Mouse (Mus musculus): Measurements from ENCODE around the gene Gfy. TPM values are rescaled to one million over a fixed set of nuclear protein-coding genes. Genes with fewer than 3 reads are reported as not detected.
"Not testable (repeated sequence)": the region's sequence is repeated elsewhere in the genome, so short reads cannot be mapped to it uniquely, and the experiment has no call there.

Gfy gene
- total RNA-seq, 2 experiments from 2014 or later: not detected

DNA sequence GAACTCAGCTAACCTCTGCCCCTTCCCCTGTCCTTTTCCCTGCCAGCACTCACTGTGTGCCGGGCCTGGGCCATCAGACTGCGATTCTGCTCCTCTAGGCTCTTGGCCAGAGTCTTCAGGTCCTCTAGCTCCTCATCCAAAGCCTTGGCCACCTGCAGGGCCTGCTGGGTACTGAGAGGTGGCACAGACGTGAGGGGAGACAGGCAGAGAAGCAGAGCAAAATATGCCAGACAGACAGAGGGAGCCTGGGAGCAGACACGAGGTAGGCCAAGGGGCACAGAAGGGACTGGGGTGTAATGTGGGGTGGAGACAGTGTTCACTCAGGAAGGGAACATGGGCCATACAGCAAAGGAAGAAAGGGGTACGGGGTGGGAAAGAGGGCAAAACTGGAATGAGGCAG lies 14.0 kb upstream of the Gfy start:
- no peak for DNase-seq

DNA sequence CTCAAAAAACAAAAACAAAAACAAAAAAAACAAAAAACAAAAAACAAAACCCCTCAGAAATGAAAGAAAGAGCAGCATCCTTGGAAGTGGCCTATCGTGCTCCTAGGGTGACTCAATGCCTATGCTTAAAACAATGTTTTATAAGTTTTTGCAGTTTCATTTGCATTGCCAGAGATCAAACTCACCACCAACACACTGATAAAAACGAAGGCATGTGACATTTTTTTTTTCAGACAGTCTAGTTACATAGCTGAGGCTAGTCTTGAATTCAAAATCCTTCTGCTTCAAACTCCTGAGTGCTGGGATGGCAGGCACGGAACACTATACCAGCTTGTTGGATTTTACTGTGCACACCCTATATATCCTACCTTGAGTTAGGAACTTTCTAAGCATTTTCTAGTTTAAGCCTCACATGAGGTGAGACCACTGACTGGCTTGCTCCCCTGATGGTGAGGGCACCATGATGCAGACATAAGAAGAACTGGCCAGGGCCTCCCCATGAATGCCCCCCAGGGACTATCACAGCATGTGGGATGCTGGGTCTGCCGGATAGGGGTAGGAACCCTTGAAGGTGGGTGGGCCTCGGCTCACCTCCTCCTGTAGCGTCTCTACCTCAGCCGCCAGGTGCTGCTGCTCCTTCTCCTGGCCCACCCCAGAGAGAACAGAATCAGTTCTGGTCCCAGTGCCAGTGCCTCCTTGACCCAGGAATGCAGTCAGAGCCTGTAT lies 13.4 kb upstream of the Gfy start:
- no peak for DNase-seq

DNA sequence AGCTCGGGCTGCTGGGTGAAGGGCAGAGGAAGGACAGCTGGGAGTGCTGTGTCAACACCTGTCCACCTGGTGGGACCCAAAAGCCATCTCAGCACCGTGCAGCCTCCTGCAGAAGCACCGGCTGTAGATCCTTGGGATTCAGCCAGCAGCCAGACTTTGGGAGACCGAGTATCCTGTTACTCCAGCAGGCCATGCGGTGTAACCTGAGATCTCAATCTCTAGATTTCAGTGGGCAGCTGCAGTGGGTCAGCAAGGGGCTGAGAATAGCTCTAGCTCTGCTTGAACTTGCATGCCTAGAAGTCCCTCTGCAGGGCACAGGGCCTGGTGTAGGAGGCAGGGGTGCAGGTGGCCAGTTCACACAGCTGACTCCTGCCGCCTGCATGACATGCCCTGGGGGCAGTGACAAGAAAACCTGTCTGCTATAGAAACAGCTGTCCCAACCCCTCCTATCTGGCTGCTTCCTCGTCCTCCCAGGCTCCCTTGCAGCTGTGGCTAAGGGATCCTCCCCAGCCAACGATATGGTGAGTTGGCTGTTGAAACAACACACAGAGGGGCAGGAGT lies 12.5 kb upstream of the Gfy start:
- no peak for DNase-seq

DNA sequence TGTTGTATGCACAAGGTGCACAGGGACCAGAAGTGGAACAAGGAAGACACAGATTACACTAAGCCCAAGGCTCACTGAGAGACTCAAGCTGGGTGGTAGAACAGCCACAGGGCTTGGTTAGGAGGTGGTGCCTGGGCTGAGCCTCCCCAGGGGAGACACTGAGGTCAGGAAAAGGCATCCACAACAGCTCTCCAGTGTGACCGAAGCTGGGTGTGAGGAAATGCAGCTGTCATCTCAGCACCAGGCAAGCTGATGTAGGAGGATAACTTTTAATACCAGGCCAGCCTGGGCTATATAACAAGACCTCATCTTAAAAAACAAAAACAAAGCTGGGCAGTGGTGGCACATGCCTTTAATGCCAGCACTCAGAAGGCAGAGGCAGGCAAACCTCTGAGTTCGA lies 11.8 kb upstream of the Gfy start:
- DNase-seq: no peak

DNA sequence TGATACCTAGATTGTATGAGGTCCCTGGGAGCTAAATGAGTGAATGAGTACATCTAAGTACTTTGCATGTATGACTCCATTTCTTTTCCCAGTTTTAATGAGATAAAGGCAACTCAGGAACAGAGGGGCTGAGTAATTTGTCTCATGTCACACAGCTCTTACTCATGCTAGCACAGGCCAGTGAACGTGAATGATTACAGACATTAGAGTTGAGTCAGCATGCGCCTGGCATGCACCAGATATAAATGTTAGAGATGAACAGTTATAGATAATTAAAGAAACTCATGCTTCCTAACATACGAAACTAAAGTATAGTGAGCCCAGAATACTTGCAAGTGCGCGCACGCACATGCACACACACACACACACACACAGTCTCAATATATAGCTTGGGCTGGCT lies 10.8 kb upstream of the Gfy start:
- DNase-seq: no peak

DNA sequence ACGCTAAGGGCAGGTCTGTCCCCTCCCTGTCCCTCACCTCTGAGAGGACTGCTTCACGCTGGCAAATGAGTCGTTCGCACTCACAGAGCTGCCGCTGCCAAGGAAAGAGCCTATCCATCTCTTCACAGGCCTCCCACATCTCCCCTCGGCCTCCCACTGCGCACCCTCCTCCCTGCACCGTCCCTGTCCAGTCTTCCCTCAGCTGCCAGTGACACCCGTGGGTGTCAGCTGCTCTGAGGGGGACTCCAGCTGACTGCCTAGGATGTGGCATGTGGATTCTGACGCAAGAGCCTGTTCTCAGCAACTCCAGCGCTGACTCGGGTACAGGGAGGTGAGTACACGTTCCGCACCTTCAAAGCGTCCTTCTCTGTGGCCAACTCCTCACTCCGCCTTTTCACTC lies 10.2 kb upstream of the Gfy start:
- no peak for DNase-seq

DNA sequence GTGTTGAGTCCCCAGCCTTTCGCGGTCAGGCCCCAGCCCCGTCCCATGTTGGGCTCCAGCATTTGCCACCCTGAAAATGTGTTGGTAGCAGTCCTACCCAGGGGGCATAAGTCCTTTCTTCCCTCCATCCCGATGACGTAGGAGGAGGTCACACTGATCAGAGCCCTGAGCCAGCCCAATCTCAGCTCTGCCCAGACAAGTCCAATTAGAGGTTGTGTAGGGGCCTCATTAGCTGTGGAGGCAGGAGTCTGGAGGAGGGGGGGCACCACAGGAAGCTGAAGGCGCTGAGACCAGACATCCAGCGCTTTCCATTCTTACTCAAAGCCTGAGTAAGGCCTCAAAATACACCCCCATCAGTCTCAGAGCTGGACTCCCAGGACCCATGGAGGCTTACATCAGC lies 6.6 kb upstream of the Gfy start:
- no peak for DNase-seq

DNA sequence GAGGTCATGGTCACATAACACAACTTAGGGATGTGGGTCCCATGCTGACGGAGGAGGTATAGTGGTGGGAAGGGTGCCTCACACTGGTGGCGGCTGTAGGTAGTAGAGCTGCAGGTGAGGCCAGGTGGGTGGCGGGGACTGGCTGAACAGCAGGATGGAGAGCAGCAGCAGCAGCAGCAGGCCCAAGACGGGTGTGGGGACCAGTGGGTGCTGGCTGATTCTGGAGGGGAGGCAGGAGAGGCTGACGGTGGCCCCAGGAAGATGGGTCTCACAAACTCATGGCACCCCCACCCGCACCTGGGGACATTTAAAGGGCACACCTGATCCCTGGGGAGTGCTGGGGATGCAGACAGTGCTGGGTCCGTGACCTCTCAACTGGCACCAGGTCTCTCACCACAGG lies 4.3 kb upstream of the Gfy start:
- no peak for DNase-seq

DNA sequence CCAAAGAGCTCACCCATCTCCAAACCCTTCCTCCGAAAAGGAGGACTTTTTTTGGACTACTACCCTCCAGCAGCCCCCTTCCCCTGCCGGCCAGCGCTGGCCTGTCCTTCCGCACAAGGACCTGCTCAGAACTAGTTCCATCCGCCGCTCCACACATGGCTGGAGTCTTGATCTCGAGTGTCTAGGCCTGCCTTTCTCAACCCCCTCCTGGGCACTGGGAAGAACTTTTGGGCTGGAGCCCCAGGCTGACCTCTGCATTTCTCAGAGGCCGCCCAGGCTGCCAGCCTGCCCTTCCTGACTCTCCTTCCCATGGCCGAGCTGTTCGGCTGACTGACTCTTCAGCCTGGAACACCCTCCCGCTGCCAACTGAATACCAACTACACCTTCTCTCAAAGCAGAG lies 3.2 kb upstream of the Gfy start:
- no peak for DNase-seq

DNA sequence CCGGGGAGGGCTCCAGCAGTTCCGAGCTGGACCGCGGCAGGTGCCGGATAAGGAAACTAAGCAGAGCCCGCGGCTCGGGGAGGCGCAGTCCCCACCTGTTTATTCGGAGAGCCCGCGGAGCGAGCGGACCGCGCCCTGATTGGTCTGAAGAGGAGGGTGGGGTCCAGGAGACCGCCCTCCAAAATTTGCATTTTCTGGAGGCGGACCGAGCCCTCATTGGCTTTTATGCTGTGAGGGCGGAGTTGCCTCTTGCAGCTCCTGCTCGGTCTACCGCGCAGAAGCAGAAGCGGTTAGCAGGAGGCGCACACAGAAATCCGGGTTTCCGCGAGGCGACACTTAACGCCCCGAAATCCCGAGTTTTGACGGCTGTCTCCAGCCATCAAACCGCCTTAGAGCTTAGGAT lies 2.8 kb upstream of the Gfy start:
- DNase-seq: peak; percentile 89

DNA sequence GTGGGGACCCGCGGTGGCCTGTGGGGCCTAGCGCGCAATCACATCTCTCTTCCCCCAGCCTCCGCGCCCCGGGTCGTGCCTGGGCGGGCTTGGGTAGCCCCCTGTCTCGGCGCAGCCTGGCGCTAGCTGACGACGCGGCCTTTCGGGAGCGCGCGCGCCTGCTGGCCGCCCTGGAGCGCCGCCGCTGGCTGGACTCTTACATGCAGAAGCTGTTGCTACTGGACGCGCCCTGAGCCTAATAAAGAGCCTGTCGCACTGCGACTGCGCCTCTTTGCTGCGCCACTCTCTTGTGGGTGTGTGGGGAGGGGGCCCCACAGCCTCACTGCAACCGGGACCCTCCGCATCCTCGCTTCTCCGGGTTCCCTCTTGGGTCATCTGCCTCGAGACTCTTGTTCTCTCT lies 2.2 kb upstream of the Gfy start:
- peak; percentile 32 for DNase-seq

DNA sequence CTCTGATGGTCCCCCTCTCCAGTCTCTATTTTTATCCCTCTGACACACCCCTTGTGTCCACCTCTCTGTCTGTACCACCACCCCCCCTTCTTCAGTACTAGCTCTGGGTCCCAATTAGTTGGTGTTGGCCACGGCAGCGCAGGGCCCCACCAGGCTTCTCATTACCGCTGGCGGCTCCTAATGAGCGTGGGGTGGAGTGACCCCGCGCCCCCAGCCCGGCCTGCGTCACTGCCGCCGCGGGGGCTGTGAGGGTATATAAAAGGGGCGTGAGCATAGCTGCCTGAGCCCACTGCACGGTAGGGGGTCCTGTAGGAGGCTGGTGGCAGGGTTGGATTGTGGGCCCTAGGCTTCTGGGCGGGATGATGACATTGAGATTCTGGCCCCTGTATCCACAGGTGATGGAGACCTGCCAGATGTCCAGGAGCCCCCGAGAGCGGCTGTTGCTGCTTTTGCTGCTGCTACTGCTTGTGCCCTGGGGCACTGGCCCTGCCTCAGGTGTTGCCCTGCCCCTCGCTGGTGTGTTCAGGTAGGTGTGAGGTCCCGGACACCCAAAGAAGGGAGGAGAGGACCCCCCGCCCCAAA lies 1.6 kb upstream of the Gfy start, which contains the start of gene Pth2:
Gene Pth2 (plus strand): TSS at position 100 of the 582 bp plus-strand sequence.
- no peak for DNase-seq

DNA sequence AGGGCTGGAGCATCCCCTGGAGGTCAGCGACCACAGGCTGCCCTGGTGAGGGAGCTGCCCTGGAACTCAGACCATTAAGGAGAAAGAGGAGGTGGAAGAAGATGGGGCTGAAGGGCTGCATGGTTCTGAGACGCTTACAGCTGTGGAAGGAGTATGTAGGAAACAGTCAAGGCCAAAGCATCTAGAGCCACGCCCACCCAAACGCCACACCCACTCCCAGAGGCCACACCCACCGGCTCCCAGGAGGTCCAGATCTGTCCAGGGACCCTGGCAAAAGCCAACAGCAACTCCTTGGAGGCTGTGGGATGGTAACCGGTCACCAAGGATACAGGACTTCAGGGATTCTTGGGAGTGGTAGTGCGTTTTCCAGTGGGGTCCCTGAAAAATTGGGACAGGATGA lies 819 bp downstream of the Gfy start:
- no peak for DNase-seq

DNA sequence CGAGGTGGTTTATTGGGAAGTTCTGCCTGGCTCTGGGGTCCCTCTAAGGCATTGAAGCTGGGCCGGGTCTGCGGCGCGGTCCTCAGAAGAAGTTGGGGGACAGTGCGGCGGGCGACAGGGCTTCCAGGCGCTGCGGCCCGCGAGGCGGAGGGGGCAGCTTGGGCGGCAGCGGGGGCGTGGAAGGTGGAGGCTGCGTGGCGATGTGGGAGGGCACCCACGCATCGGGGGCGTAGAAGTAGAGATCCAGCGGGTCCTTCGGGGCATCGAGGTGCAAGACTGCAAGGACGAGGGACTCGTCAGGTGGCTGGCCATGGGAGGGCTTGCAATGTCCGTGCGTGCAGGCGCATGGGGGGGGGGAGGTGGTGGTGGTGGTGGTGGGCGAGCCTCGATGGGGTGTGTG lies 3.0 kb downstream of the Gfy start:
- no peak for DNase-seq

DNA sequence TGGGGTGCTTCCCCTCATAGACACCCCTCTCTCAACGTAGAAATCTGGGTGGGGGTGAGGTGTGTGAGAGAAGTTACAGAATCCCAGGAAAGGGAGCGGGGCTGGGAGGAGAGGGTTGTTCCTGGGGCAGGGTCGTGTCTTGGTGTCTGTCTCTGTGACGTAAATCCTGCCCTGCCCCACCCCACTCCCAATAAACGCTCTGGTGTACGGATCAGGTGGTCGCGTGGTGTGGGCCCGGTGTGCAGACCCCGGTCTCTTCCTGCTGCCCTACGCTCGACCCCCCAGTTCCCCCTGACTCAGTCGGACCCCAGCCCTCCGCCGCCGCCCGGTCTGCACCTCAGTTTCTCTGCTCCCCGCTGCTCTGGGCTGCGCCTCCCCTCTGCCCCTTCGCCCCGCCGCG lies 3.4 kb downstream of the Gfy start:
- DNase-seq: no peak

DNA sequence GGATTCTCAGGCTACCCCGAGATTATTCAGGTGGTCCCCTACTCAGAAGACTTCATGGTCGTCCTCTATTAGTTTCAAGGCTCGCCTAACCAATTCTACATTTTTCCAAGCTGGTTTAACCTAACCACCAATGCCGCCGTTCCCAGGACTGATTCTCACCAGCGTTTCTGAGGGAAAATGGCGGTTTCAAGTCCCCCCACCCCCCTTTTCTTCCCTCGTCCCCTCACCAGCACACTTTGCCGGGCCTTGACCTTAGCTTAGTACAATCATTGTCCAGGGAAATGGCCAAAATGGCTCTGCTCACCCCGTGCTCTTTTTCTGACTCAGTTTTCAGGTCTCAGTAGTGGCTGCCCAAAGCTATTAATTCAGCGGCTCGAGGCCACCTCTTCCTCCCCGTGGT lies 4.0 kb downstream of the Gfy start:
- DNase-seq: no peak

DNA sequence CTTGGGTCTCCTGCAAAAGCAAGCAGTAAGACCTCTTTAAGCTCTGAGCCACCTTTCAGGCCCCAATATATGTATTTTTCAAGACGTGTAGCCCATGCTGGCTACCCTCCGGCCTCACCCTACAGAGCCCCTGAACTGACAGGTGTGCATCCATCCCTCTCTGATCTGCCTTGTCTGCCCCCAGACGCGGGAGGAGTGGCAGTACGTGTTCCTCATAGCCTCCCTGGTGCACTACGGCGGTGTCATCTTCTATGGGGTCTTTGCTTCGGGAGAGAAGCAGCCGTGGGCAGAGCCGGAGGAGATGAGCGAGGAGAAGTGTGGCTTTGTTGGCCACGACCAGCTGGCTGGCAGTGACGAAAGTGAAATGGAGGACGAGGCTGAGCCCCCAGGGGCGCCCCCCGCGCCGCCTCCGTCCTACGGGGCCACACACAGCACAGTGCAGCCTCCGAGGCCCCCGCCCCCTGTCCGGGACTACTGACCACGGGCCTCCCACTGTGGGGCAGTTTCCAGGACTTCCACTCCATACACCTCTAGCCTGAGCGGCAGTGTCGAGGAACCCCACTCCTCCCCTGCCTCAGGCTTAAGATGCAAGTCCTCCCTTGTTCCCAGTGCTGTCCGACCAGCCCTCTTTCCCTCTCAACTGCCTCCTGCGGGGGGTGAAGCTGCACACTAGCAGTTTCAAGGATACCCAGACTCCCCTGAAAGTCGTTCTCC lies 4.6 kb downstream of the Gfy start:
- DNase-seq: no peak

DNA sequence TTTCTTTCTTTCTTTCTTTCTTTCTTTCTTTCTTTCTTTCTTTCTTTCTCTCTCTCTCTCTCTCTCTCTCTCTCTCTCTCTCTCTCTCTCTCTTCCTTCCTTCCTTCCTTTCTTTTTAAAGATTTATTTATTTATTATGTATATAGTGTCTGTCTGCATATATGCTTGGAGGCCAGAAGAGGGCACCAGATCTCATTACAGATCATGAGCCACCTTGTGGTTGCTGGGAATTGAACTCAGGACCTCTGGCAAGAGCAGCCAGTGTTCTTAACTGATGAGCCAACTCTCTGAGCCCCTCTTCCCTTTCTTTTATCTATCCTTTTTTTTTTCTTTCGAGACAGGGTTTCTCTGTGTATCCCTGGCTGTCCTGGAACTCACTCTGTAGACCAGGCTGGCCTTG lies 5.6 kb downstream of the Gfy start:
- not testable (repeated sequence) for DNase-seq

DNA sequence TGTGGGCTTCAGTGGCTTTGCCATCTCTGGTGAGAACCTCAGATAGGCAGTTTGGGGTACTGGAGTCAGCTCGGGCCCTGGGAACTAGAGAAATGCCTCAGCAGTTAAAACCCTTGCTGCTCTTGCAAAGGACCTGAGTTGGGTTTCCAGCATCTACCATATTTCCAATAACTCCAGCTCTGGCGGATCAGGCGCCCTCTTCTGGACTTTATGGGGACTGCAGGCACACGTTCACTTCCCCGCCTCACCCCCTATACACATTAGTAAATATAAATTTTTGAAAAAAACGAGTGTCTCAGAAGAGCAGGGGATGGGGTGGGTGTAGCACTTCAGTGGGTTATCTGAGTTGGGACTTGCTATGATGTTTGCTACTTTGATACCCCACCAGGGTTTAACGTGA lies 6.4 kb downstream of the Gfy start:
- DNase-seq: no peak

DNA sequence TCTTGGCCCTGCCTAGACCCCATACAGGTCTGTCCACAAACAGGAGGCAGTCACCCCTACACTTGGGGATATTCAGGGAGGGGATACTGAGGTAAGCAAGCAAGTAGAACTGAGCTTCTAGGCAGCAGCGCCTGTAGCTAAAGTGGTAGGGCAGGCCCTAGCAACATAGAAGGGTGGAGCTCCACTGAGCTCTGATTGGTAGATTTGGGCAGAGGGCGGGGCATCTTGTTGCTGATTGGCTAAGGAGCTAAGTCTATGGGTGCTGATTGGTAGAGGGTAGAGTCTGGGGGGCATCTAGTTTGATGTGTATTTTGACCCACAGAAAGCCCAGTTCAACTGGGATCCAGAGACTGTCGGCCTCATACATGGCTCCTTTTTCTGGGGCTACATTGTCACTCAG lies 9.9 kb downstream of the Gfy start:
- DNase-seq: no peak

DNA sequence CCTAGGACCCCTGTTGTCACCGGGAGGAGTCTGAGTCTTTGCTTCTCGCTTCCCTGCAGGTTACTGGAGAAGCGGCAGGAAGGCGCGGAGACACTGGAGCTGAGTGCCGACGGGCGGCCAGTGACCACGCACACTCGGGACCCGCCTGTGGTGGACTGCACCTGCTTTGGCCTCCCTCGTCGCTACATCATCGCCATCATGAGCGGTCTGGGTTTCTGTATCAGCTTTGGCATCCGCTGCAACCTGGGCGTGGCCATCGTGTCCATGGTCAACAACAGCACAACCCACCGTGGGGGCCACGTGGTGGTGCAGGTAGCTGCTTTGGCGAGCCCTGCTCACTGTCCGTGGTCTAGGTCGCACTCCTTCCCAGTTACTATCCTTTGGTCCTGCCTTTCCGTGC lies 10.7 kb downstream of the Gfy start:
- DNase-seq: no peak

DNA sequence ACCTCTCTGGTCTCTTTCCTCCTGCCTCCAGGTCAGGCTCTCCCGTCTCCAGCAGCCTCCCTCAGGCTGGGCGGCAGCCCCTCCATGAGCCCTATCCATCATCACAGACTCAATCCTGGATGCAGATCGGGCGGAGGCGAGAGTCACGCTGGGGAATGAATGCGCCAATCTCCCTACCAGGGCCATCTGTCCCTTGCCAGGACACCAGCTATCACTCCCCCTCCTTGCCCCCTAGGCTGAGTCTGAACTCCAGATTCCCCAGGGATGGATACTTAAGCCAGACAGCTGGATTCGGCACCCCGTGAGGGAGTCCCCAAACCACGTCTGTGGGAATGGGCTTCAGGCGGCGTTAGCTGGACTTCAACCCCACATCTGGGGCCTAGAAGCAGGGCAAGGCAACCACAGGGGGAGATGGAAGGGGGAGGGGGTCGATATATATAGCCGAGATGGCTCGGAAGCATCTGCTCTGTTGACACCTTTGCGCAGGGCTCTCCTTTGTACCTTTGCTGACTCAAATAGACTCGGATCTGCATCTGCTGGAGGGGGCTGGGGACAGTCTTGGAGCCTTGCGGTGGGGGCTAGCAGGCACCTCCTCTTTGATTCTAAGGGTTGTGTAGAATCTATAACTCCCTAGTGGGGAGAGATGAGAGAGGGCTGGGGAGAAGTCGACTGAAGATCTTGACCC lies 11.5 kb downstream of the Gfy start:
- DNase-seq: no peak

DNA sequence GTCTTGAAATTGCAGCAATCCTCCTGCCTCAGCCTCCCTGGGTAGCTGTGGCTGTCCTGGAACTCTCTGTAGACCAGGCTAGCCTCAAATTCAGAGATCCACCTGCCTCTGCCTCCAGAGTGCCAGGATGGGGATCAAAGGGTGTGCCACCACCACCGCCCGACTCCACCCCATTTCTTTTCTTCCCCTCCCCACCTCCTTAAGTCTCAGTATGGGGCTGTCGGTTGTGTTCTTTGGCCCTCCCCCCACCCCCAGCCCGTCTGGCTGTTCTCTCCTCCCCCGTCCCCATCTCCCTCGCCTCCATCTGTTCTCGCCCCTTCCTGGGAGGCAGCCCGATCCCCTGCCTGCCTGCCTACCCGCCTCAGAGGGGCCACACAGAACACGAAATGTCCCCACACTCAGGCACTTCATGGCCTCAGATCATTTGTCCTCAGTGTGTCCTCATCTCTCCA lies 12.4 kb downstream of the Gfy start:
- DNase-seq: no peak

Data from heart, postnatal 4 days (tissue).